Mouse (Mus musculus): Measurements from ENCODE around the gene Sik3.

- TF ChIP-seq CTCF (IDR thresholded peaks at IDR 0.05; ENCODE audit: extremely low read depth, insufficient read depth, low read length) (no peak), POLR2A (IDR thresholded peaks at IDR 0.05; ENCODE audit: extremely low read depth, insufficient read depth, low read length) (no peak)
Measured at GRCm38 (mm10) chr9:46015831-46016230, 3.2 kb downstream of the Sik3 start.

Measured in cortical plate, adult 2 months (tissue).